In the genomic region with DNA sequence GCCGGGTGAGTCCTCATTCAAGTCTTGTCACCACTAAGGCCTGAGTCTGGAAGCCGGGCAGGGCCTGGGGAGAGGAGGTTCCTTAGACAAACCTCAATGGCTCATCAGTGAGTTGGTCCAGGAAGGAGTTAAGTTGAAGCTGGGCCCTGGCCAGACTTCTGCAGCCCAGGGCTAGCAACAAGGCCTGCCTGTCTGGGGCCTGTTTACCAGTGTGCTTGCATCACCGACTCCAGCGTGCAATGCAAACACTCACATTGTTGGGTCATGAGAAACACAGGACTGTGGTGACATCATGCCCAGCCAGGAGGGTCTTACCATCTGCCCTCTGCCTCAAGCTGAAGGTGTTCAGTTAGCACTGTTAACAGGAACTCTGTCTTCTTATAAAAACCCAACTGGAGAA, we compare ENCODE assay signal across 14 mouse cellular contexts. TPM values are rescaled to one million over a fixed set of nuclear protein-coding genes. Genes with fewer than 3 reads are reported as not detected.
DNase-seq lines count a peak whose midpoint lies in the region; ATAC-seq and TF ChIP-seq lines count a peak whose summit lies in the region.
"Had no signal": no experiment of that assay in that cellular context is flagged by ENCODE, and none has a peak within 500 bp of the region (broad histone marks: within the 10 kb centered on the region; RNA-seq: fewer than 3 reads in every experiment).

No protein-coding gene starts in this region.

- no peaks in the 10 kb centered on the region for H3K9me3 ChIP-seq in intestine, embryonic 15.5 days
- H3K9me3 ChIP-seq in lung, embryonic 14.5 days (ENCODE audit: low read depth, low read length), result no peaks in the 10 kb centered on the region
- H3K9me3 ChIP-seq: embryonic facial prominence, embryonic 10.5 days; forebrain, embryonic 13.5 days; G1E; hindbrain, embryonic 10.5 days had no signal

- peaks cover 4% of the 10 kb centered on the region; the same call in 1 of the 2 replicates for H3K4me1 ChIP-seq in intestine, embryonic 15.5 days (replicated peaks)
- peaks cover 4% of the 10 kb centered on the region; the same call in 1 of the 2 replicates for H3K4me1 ChIP-seq in lung, embryonic 14.5 days (ENCODE audit: insufficient read depth)
- H3K4me1 ChIP-seq: forebrain, embryonic 13.5 days; hindbrain, embryonic 10.5 days had no signal

- 63% methylated on average over 4 of the region's 4 CpGs for WGBS in intestine, embryonic 15.5 days
- WGBS in lung, embryonic 14.5 days, result 40% methylated on average over 4 of the region's 4 CpGs

- DNase-seq in right cerebral cortex, postnatal 10 days (ENCODE audit: low spot score in 2 of 2), result peak; percentile 31 to 35
- no peak for DNase-seq in right cerebral cortex, postnatal 36 days (ENCODE audit: low spot score in 2 of 2)
- peak; percentile 64 for DNase-seq in lung, embryonic 14.5 days
- DNase-seq in frontal cortex, postnatal 25 days (ENCODE audit: low spot score in 2 of 2), result no peak
- no peak for DNase-seq in retina, embryonic 14.5 days (ENCODE audit: low spot score)
- no peak for DNase-seq in urinary bladder, postnatal 4 days (ENCODE audit: low spot score in 2 of 2)
- DNase-seq: adrenal gland, postnatal 14 days; cerebellum, adult 11-12 months had no signal

- no peak for TF ChIP-seq CTCF in lung, embryonic 14.5 days (IDR thresholded peaks at IDR 0.05; ENCODE audit: low read depth)

- no peak overlapping the region for H3K4me2 ChIP-seq in intestine, embryonic 15.5 days (replicated peaks)
- no peak overlapping the region for H3K4me2 ChIP-seq in lung, embryonic 14.5 days
- H3K4me2 ChIP-seq: forebrain, embryonic 13.5 days had no signal

- no peaks in the 10 kb centered on the region for H3K27me3 ChIP-seq in intestine, embryonic 15.5 days (replicated peaks)
- no peaks in the 10 kb centered on the region for H3K27me3 ChIP-seq in lung, embryonic 14.5 days (ENCODE audit: insufficient read depth, low read length)
- H3K27me3 ChIP-seq: forebrain, embryonic 13.5 days had no signal

- H3K4me3 ChIP-seq in intestine, embryonic 15.5 days (replicated peaks), result no peak overlapping the region
- H3K4me3 ChIP-seq in lung, embryonic 14.5 days (ENCODE audit: low read depth, low read length), result no peak overlapping the region
- H3K4me3 ChIP-seq: embryonic facial prominence, embryonic 10.5 days; forebrain, embryonic 13.5 days; hindbrain, embryonic 10.5 days had no signal

- H3K27ac ChIP-seq in intestine, embryonic 15.5 days, result no peak overlapping the region
- peak overlapping the region; percentile 65 for H3K27ac ChIP-seq in lung, embryonic 14.5 days (ENCODE audit: low read depth)
- H3K27ac ChIP-seq: embryonic facial prominence, embryonic 10.5 days; forebrain, embryonic 13.5 days; hindbrain, embryonic 10.5 days; macrophage had no signal

- H3K36me3 ChIP-seq in intestine, embryonic 15.5 days, result no peaks in the 10 kb centered on the region
- H3K36me3 ChIP-seq in lung, embryonic 14.5 days (ENCODE audit: insufficient read depth), result no peaks in the 10 kb centered on the region
- H3K36me3 ChIP-seq: embryonic facial prominence, embryonic 10.5 days; G1E; hindbrain, embryonic 10.5 days had no signal

- peak; percentile 67 for ATAC-seq in intestine, embryonic 15.5 days
- ATAC-seq in lung, embryonic 14.5 days (ENCODE audit: insufficient read depth), result peak; percentile 60; the same call in 1 of the 2 replicates
- ATAC-seq: forebrain, embryonic 13.5 days had no signal

- no peak overlapping the region for H3K9ac ChIP-seq in intestine, embryonic 15.5 days
- no peak overlapping the region for H3K9ac ChIP-seq in lung, embryonic 14.5 days
- H3K9ac ChIP-seq: forebrain, embryonic 13.5 days had no signal

RNA-seq across cellular contexts. Expression of a gene that starts 25.6 kb away (rescaled TPM):
- polyA plus RNA-seq in intestine, embryonic 15.5 days (2015; fragmentation: Nextera tagmentation; extraction: Ambion mirVana), result 78.3 and 79.6 TPM in 2 replicates
- polyA plus RNA-seq in lung, embryonic 14.5 days (2014; fragmentation: Nextera tagmentation; extraction: Ambion mirVana), result 103 and 108 TPM in 2 replicates
- polyA plus RNA-seq: G1E had no signal

RNA-seq across cellular contexts. Expression of a gene that starts 51.5 kb away (rescaled TPM):
- 147 and 154 TPM in 2 replicates for polyA plus RNA-seq in intestine, embryonic 15.5 days (2015; fragmentation: Nextera tagmentation; extraction: Ambion mirVana)
- 100 and 110 TPM in 2 replicates for polyA plus RNA-seq in lung, embryonic 14.5 days (2014; fragmentation: Nextera tagmentation; extraction: Ambion mirVana)
- polyA plus RNA-seq: G1E had no signal

Comparison
In these comparisons a context has a peak if more than half of its experiments do, and no peak if none do; other contexts are left out.
1. DNase-seq: peak in right cerebral cortex, postnatal 10 days (2 of 2) and lung, embryonic 14.5 days (single experiment); none in right cerebral cortex, postnatal 36 days (0 of 2), frontal cortex, postnatal 25 days (0 of 2), retina, embryonic 14.5 days (single experiment) and urinary bladder, postnatal 4 days (0 of 2).